Mouse (Mus musculus) leukemia stem cell, adult 10-12 weeks (primary cell): ENCODE measurements around the gene Sult2a8. TPM values are rescaled to one million over a fixed set of nuclear protein-coding genes. Genes with fewer than 3 reads are reported as not detected.

ENCODE experiments used
- polyA plus RNA-seq: library from polyadenylated mRNA; stranded (reverse); fragments of >175 nt; gene quantifications from 2 replicates; pipeline ENCODE4 v1.2.3, GENCODE M21; 2012; ENCODE audit warnings: low replicate concordance

Gene Sult2a8
- polyA plus RNA-seq, result not detected in 2 replicates

DNA sequence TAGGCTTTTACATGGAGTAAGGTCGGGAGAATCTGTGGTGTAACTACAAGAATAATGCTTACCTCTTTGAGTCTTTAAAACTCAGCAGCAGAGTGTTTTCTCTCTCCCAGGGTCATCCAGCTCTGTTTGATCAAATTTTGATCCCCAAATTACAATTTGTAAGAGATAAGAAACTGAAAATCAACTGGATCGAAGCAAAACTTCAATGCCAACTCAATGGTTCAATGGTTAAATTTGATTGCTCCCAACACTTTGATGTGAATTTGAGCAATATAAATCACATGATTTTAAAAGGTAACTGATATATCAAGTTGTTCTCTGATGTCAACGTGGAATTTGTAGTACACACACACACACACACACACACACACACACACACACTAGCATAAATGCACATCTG is at the start of gene Sult2a8:
TSS of gene Sult2a8 (minus strand) at position 236 of the 400 bp plus-strand sequence.

DNA sequence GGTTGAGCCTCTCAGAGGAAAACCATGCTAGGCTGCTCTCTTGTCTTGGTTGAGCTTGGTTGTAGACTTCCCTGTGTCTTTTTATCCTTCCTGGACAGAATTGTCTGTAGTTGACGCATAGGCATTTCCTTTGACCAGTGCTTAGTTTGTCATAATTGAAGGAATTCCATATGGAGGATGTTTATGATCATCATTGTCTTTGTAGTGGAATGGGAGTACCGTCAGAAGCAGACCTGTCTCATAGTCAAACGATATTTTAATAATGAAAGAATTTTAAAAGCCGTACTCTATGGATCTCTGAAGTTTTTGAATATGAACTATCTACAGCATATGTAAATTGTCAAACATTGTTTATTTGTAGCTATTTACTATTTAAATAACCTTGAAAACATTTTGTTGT is 47.6 kb upstream of the Sult2a8 start, which contains the start of gene Sult2a7:
TSS of gene Sult2a7 (minus strand) at position 101 of the 400 bp plus-strand sequence.

Other genes starting within 250 kb of the Sult2a8 start
- not detected in 2 replicates for gene Sult2a6, start 191.9 kb downstream of the Sult2a8 start, polyA plus RNA-seq
- gene Obox8, start 113.2 kb downstream of the Sult2a8 start, polyA plus RNA-seq, result not detected in 2 replicates
- gene Sult2a7, start 47.5 kb upstream of the Sult2a8 start, polyA plus RNA-seq, result not detected in 2 replicates
- not detected in 2 replicates for gene Vmn1r90, start 116.7 kb upstream of the Sult2a8 start, polyA plus RNA-seq
- not detected in 2 replicates for gene Obox7, start 212.7 kb upstream of the Sult2a8 start, polyA plus RNA-seq